26 mouse cellular contexts compared by ENCODE assay signal in the genomic region with DNA sequence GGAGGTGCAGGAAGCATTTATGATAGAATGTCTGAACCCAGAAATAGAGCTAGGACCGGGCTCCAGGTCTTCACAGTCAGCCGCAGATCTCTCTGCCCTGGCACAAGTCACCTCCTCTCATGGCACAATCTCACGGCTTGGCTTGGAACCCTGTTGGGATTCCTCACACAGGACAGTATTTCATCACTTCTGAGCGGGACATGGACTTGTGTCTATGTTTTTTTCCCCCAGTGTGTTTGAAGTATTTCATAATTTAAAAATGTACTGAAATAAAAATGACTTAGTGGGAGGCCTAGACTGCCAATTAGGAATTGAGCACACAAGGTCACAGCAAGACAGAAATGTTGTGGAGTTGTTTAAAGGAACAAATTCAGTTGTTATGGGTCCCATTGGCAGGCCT. TPM values are rescaled to one million over a fixed set of nuclear protein-coding genes. Genes with fewer than 3 reads are reported as not detected.
A peak's percentile ranks its signal among the peaks of the same experiment; 100 is the strongest.
DNase-seq lines count a peak whose midpoint lies in the region; TF ChIP-seq lines count a peak whose summit lies in the region.
"Had no signal": no experiment of that assay in that cellular context is flagged by ENCODE, and none has a peak within 500 bp of the region (broad histone marks: within the 10 kb centered on the region; RNA-seq: fewer than 3 reads in every experiment).

No protein-coding gene starts in this region.

- no peaks in the 10 kb centered on the region for H3K4me1 ChIP-seq in kidney, adult 2 months (ENCODE audit: control insufficient read depth, insufficient read depth, low read length)
- H3K4me1 ChIP-seq: embryonic facial prominence, embryonic 13.5 days; hindbrain, embryonic 12.5 days; lung, embryonic 15.5 days; midbrain, embryonic 10.5 days; neural tube, embryonic 12.5 days; stomach, embryonic 15.5 days had no signal

- no peak for TF ChIP-seq POLR2A in kidney, adult 2 months (IDR thresholded peaks at IDR 0.05; ENCODE audit: low read depth, low read length)

- no peak overlapping the region for H3K27ac ChIP-seq in kidney, adult 2 months (ENCODE audit: insufficient read depth, low read depth, low read length)
- H3K27ac ChIP-seq: embryonic facial prominence, embryonic 13.5 days; hindbrain, embryonic 12.5 days; lung, embryonic 15.5 days; midbrain, embryonic 10.5 days; neural tube, embryonic 12.5 days; stomach, embryonic 15.5 days had no signal

- WGBS in kidney, adult 2 months = 73% methylated on average over 4 of the region's 4 CpGs

- no peaks in the 10 kb centered on the region for H3K27me3 ChIP-seq in kidney, adult 2 months (replicated peaks; ENCODE audit: control insufficient read depth, insufficient read depth, low read length)
- H3K27me3 ChIP-seq: embryonic facial prominence, embryonic 13.5 days; hindbrain, embryonic 12.5 days; lung, embryonic 15.5 days; neural tube, embryonic 12.5 days; stomach, embryonic 15.5 days had no signal

- DNase-seq in adrenal gland, adult 2 months = peak; percentile 70
- DNase-seq in adrenal gland, postnatal 4 days (ENCODE audit: low spot score in 2 of 2) = no peak
- peak; percentile 21 for DNase-seq in kidney, adult 2 months
- no peak for DNase-seq in kidney, adult 11 months
- DNase-seq in adrenal gland, postnatal 36 days = peak; percentile 51 to 65
- peak; percentile 47 for DNase-seq in lung, postnatal 25 days (ENCODE audit: low spot score)
- no peak for DNase-seq in thymus, postnatal 36 days
- no peak for DNase-seq in right cerebral cortex, postnatal 25 days
- DNase-seq: cerebellum, adult 9-10 months; layer of hippocampus, postnatal 36 days; liver; thymus, adult 2 months had no signal

- no peak overlapping the region for H3K4me3 ChIP-seq in kidney, adult 2 months (ENCODE audit: insufficient read depth, low read depth, low read length)
- H3K4me3 ChIP-seq: embryonic facial prominence, embryonic 13.5 days; hindbrain, embryonic 12.5 days; lung, embryonic 15.5 days; midbrain, embryonic 10.5 days; neural tube, embryonic 12.5 days; stomach, embryonic 15.5 days had no signal

- H3K36me3 ChIP-seq in kidney, adult 2 months (ENCODE audit: control insufficient read depth, insufficient read depth, low read length) = no peaks in the 10 kb centered on the region
- H3K36me3 ChIP-seq: embryonic facial prominence, embryonic 13.5 days; G1E; hindbrain, embryonic 12.5 days; lung, embryonic 15.5 days; midbrain, embryonic 10.5 days; neural tube, embryonic 12.5 days; stomach, embryonic 15.5 days had no signal

- TF ChIP-seq CTCF in kidney, adult 2 months (conservative IDR thresholded peaks at IDR 0.05; ENCODE audit: insufficient read depth, insufficient read length, low read depth, low read length) = no peak

RNA-seq across cellular contexts. Expression of a gene that starts 15.3 kb away (rescaled TPM):
- total RNA-seq in adrenal gland, adult 2 months (2021) = not detected
- polyA plus RNA-seq in adrenal gland, adult 2 months (2012; rRNA removed) = not detected in 2 replicates
- total RNA-seq in adrenal gland, postnatal 4 days (2021) = not detected
- 0.06 and 0.07 TPM in 2 replicates for polyA plus RNA-seq in kidney, adult 2 months (2012; rRNA removed)
- not detected for total RNA-seq in adrenal gland, postnatal 36 days (2021)
- total RNA-seq: granulocyte monocyte progenitor cell, adult 5-6 weeks; monocyte, adult 5-6 weeks had no signal
- polyA plus RNA-seq: CD4-positive, CD25-positive, alpha-beta regulatory T cell, adult 4 months; G1E; heart, embryonic 16.5 days; hindbrain, embryonic 12.5 days; intestine, embryonic 14.5 days; large intestine, adult 2 months; lung, embryonic 15.5 days; midbrain, embryonic 10.5 days; neural tube, embryonic 12.5 days; spleen, adult 2 months; stomach, embryonic 15.5 days had no signal

Comparison
In these comparisons a context has a peak if more than half of its experiments do, and no peak if none do; other contexts are left out.
1. DNase-seq: peak in adrenal gland, adult 2 months (single experiment), kidney, adult 2 months (single experiment), adrenal gland, postnatal 36 days (2 of 2) and lung, postnatal 25 days (single experiment); none in adrenal gland, postnatal 4 days (0 of 2), kidney, adult 11 months (single experiment), thymus, postnatal 36 days (0 of 2) and right cerebral cortex, postnatal 25 days (single experiment).